Mouse (Mus musculus) granulocyte monocyte progenitor cell, adult 5-6 weeks (primary cell): Measurements from ENCODE around the gene Rabgap1. TPM values are rescaled to one million over a fixed set of nuclear protein-coding genes. Genes with fewer than 3 reads are reported as not detected.
A peak's percentile ranks its signal among the peaks of the same experiment; 100 is the strongest.

ENCODE experiments used
- ATAC-seq: replicated peaks from 2 replicates; pipeline ENCODE4 v1.8.0; 2016; ENCODE audit warnings: mild to moderate bottlenecking, moderate TSS enrichment, inconsistent platforms; ENCODE audit not compliant: poor library complexity, severe bottlenecking
- total RNA-seq, 2 experiments: library from RNA; stranded (forward) in 1 of 2; stranded (reverse) in 1 of 2; fragments of 200-712, 200-1000 nt in 1 of 2; fragments of >200 nt in 1 of 2; fragmentation: Nextera tagmentation in 1 of 2; gene quantifications; 2 replicates each; pipeline ENCODE4 v1.2.3; 2014 to 2017

Gene Rabgap1
- total RNA-seq, 2 experiments from 2014 or later, result 22.0 to 24.1 TPM

GRCm38 (mm10) chr2:37511134-37511901 lies 68.2 kb downstream of the Rabgap1 start:
- no peak for ATAC-seq

- no peak for ATAC-seq
Observed at GRCm38 (mm10) chr2:37516030-37516710, 73.1 kb downstream of the Rabgap1 start, which contains the start of gene Gpr21. Gene Gpr21 (plus strand): TSS chr2:37516332.

DNA sequence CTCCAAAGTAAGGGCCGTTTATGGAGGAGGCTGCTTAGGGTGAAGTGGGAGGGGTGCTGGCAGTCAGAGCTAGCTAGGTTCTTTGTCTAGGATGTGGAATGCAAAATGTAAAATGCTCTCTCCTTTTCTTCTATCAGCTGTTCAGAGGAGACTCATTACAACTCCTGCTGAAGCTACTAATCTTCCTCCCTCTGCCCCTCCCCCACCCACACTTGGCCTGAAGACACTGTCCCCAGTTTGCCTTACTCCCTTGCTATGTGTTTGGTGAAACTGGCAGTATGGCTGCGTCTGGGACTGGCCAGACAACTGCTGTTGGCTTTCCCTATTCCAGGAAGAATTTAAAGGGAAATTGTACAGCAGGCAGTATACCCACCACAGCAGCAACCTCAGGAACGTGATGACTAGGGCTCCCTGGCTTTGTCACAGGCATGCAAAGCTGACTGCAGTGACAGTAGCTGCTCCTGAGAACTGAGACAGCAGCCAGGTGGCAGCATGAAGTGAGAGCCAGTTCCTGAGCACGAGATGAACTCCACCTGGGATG lies 73.9 kb downstream of the Rabgap1 start:
- ATAC-seq, result no peak

- no peak for ATAC-seq
Observed at GRCm38 (mm10) chr2:37518561-37519285, 75.6 kb downstream of the Rabgap1 start.

GRCm38 (mm10) chr2:37519286-37519640 lies 76.2 kb downstream of the Rabgap1 start:
- no peak for ATAC-seq

DNA sequence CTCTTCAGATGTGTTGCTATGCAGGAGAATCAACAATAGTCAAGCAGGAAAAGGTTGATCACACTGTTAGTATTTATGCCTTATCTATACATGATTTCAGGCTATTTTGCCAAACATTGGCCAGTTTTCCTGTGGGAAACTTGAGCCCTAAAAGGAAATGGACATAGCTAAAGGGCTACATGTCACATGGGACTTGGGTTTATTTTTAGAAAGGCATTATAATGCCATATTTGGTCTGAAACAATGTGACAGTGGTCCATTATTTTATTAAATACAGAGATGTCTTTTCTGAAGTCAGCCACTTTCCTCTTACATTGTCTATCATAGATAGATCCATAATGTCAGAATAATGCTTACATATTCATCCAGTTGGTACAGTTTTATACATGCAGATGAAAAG lies 84.5 kb downstream of the Rabgap1 start:
- no peak for ATAC-seq

DNA sequence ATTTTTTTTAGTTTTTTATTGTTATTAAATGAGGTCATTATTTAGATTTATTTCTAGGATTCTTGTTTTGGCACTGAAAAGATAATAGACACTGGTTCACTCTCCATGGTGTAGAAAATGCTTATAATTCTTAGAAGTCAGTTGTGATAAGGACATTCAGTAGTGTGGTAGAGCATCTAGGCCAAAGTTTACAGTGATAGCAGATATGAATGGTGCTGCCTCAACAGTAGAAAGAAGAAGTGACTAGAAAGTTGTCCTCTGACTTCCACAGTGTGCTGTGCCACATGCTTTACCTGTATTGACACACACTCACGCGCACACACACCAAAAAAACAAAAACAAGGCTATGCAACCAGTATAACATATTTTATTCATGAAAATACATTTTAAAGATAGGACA lies 86.3 kb downstream of the Rabgap1 start:
- no peak for ATAC-seq

GRCm38 (mm10) chr2:37530766-37531165 lies 87.7 kb downstream of the Rabgap1 start:
- ATAC-seq, result no peak

DNA sequence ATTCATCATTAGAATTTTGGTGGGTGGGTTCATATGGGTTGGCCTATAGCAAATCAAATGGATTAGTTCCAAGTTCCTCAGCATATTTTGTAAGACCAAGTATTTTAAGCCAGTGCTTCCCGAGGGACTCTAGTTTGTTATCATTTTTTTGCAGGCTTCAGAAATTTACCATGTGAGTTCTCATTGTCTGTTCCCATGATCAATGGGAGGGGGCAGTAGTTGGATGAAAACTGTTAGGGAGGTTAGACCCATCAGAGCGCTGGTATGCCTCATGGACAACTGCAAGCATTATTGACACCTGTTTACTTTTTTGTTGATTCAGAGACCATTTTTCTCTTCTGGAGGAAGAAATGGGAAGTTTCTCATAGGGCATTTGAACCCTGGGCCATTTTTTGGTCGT lies 88.6 kb downstream of the Rabgap1 start:
- no peak for ATAC-seq

DNA sequence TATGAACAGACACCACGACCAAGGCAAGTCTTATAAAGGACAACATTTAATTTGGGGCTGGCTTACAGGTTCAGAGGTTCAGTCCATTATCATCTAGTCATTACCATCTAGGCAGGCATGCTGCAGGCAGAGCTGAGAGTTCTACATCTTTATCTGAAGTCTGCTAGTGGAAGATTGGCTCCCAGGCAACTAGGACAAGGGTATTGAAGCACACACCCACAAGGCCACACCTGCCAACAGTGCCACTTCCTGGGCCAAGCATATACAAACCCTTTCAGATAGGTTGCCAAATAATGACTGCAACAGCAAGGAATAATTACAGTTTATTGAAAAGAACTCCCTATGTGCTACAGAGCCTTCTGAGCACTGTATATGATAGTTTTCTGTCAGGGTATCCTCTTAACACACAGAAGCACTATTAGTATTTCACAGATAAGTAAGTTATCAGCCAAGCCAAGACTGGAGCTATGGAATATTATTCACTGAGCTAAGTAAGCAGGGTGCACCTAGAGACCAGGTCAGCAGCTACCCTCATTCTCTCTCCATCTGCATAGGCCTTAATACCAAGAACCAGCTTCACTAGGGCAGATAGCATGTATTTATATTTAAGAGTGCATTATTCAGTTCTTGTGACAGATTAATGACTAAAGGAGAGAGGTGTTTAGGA lies 106.4 kb downstream of the Rabgap1 start:
- ATAC-seq, result no peak

GRCm38 (mm10) chr2:37556366-37556765 lies 113.3 kb downstream of the Rabgap1 start:
- no peak for ATAC-seq

GRCm38 (mm10) chr2:37565579-37565978 lies 122.5 kb downstream of the Rabgap1 start:
- peak; percentile 25 for ATAC-seq

- ATAC-seq, result 0 out of 2 replicates have a peak, but pooled peaks have one; percentile 22
Observed at GRCm38 (mm10) chr2:37566035-37566434, 123.0 kb downstream of the Rabgap1 start.

GRCm38 (mm10) chr2:37569888-37570287 lies 126.8 kb downstream of the Rabgap1 start:
- ATAC-seq, result no peak

GRCm38 (mm10) chr2:37570703-37571102 lies 127.6 kb downstream of the Rabgap1 start:
- ATAC-seq, result no peak

GRCm38 (mm10) chr2:37572141-37572540 lies 129.1 kb downstream of the Rabgap1 start:
- no peak for ATAC-seq

- ATAC-seq, result no peak
Observed at GRCm38 (mm10) chr2:37576661-37577060, 133.6 kb downstream of the Rabgap1 start.

DNA sequence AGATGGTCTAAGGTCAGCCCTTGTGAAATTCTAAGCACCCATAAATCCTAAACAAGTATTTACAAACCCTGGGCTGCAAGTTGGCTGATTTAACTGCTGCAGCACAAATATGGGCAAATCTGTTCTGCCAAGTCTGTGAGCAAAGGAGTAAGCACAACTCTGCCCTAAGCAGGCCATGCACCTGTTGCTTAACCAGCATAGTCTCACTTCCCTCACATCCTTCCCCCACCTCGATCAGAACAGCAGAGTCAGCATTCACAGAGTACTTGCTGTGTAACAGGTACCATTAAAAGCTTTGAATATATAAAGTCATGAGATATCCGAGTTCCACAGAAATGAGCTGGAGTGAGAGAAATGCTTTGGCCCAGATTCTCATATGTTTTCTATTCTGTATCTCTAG lies 135.1 kb downstream of the Rabgap1 start:
- no peak for ATAC-seq

DNA sequence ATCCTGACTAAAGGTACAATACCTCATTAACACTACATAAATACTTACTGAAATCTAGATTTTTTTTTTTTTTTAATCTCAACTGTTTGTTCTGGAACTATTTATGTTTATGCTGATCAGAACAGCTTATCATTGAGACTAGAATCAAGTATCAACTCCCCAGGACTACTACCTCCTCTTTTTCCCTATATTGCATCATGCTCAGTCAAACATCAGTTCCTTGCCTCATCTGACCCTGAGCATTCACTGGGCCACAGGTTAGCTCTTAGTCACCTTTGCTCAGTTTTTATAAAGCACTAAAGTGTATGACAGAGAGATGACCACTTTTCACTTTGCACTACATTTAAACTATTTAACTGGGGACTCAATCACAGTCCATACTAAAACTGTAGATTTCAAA lies 144.8 kb downstream of the Rabgap1 start:
- ATAC-seq, result no peak
